Mouse (Mus musculus) yolk sac, embryonic 10.5 days (tissue): ENCODE measurements at regions not wholly inside any gene's neighbourhood (a gene's known extent, or its start where the extent isn't known, plus 50 kb on each side); places are given as distances from the start of the nearest gene placed in this dataset.

Source experiments
- DNase-seq: peaks from one replicate; pipeline ENCODE4 v3.0.0-alpha.2; 2017; ENCODE audit warnings: low spot score

DNA sequence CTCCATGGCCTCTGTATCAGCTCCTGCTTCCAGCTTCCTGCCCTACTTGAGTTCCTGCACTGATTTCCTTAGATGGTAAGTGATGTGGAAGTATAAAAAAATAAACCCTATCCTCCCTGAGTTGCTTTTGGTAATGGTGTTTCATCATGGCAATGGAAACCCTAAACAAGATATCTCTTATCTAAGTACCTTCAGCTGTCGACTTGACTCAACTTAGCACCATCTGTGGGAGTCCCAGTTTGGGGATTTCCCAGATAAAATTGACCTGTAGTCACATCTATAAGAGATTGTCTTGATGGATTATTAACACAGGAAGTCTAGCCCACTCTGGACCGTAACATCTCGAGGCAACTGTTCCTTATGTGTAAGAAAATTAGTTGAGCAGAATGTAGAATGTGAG lies 570.2 kb upstream of the Gm10306 start:
- no peak for DNase-seq

DNA sequence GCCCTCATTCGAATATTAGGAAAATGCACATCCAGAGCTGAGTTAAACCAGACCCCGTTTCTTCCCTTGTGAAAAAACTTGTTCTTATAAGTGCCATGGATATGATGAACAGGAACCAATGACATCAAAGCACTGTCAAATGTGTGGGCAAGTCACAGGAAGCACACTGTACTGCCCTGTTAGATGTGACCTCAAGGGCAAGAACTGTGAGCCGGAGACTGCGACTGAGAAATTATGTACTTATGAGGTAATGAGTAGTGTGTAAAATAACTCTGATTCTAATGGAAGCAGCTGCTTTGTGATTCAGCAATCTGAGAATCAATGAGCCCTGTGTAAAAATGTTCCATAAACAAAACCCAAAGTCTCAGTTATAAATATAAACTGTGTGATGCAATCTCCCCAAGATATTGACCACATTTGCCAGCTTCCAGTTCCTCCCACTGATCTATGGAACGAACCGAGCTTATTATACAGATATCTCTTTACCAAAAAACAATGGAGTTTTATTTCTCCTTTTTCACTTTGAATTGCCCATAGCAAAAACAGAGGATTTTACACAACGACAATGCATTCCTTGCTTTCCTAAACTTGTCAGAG lies 566.0 kb upstream of the Gm10306 start:
- DNase-seq, result no peak

DNA sequence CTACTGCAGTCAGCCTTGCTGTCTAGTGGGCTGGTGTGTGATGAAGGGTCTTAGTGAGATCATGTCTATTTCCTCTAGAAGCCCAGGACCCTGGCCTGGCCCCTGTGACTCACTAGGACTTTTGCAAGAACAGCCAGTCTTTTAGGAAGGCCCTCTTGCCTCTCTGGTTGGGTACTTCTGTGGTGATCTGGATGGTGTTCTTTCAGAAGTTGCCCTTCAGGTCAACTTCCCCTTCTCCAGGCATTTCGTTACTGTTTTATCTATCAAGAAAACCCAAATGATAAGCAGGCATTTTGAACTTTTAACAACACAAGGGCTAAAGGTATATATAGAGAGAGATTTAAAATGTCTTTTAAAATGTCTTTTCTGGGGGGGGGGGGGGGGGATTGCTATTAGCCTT lies 550.5 kb upstream of the Gm10306 start:
- no peak for DNase-seq

DNA sequence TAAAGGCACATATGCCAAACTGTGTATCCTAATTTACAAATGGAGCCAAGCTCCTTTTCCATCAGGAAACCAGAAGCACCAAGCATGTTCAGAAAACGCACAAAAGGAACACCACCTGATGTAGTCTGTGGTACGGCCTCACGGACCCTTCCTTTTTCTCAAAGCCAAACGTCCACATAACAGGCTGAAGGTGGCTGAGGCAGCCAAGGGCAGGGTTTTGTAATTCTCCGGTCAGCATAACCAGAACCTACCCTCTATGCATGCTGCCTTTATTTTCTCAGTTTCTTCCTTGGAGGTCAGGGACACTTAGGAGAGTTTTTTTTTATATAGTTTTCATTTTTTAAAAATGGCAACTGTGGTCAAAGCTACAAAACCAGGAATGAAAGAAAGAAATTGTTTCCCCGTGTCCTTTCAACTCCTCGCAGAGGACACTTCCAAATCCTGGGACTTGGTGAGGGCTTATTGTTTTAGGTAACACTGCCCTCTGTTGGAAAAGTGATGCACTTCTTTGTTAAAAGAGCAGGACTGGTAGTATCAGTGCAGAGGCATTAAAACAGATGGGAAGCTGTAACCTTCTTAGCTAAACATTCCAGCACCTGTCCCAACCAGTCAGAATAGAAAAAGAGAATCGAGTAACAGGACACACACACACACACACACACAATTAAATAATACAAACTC lies 549.1 kb upstream of the Gm10306 start:
- no peak for DNase-seq

DNA sequence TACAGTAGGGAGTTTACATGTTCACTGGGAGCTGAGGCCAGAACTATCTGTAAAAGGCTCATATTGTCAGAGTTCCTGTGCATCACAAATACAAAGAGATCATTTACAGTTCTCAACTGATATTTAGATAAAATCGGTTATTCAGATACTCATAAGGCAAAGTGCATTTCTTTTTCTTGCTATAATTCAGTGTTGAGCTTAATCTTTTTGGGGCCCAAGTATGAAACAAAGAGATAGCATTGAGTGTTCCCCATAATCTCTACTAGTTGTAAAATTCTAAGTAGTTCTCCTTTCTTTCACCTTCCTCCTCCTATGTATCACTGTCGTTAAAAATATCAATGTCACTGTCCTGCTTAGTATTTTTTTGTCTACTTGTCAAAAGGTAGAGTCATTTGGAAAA lies 540.6 kb upstream of the Gm10306 start:
- DNase-seq, result no peak

DNA sequence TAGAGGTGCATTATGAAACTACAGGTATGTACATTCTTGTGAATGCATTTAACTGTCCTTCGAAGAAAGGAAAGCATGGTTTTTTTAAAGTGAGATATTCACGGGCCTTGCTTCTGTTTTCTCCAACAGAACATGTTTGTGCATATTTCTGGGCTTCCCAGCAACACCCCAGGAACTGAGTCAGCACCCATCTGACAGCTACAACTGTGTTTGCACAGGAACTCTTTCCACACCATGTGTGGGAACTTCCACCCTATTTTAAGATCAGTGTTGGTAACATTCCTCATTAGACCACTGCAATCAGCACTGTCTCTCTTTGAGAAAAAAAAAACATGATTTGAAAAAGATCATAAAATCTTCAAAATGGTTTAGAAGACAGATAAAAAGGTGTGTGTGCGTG lies 538.6 kb upstream of the Gm10306 start:
- no peak for DNase-seq

DNA sequence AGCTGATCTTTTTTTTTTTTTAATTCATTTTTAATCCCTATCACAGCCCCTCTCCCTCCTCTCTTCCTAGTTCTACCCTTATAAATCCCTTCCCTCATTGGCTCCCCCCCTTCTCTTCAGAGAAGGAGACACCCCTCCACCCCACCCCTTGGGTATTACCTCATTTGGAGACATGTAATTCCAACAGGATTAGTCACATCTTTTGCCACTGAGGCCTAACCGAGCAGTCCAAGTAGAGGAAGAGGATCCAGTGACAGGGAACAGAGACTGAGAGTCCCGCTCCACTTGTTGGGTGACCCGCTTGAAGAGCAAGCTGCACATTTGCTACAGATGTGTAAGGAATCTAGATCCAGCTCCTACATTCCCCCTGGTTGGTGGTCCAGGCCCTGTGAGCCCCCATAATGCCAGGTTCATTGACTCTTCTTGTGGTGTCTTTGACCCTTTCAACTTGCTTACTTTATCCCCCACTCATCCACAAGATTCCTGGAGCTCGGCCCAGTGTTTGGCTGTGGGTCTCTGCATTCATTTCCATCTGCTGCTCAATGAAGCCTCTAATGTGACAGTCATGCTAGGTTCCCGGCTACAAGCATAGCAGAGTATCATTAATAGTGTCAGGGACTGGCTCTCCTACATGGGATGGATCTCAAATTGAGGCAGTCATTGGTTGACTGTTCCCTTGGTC lies 506.6 kb upstream of the Gm10306 start:
- no peak for DNase-seq

DNA sequence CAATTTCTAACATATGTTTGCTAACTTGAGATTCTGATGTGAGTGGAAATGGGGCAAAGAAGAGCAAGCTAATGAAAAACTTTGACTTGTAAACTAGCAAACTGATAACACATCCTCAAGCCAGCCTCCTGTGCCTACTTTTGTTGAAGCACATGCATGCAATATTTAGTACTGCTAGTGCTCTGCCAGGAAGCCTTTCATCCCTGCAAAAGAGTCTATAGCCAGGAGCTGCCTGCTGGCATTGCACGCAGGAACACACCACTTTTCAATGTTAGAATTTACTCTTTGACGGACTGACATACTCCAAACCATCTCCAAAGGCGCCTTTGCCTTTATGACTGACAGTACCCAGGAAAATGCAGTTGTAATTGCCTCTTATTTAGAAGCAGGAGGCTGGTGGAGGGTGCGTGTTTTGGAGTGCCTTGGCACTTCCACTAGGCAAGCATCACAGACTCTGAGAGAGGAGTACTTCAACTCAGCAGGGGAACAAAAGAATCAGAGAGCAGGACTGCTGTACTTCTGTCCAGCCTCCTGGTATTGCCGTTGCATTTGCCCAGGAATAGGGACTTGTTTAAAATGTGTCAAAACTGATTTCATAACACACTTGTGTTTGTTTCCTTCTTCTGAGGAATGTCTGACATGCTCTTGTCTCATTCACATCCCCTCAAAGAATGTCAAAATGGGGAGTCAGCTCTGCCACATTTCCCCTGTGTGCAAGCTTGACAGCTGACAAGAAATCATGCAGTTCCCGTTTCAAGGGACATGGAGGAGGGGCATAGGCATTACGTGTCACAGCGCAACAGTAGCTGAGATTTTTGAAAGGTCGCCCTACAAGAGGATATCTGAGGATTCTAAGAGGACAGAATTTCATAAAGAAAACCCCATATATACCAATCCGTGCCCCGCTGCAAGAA lies 503.8 kb upstream of the Gm10306 start:
- DNase-seq, result no peak

DNA sequence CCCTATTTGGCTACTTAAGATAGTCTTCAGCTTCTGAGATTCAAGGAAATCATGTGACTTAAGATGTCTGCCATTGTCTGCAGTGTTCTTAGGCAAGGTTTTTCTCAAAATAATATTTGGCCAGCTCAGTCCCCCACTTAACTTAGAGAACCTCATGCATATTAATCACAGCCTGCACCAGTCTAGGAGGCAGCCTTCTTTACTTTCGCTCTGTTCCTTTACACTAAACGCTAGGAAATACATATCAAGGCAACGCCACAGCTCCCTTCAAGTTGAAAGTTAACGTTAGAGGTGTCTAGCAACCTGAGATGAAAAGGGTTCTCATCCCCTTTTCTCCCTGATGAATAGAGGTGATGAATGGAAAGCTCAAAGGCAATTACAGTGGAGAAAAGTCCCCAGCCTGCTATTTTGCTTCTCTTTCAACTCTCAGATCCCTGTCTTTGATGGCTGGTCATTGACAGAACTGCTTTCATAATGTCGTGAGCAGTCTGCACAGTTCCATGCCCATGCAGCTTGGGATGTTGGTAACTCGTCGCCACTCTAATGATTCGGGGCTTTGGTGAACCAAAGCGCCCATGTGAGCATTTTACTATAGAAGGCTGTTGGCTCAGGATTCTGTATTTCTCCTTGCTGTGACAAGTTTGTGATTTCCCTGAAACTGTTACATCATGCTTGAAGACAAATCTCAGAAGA lies 483.0 kb upstream of the Gm10306 start:
- DNase-seq, result no peak

DNA sequence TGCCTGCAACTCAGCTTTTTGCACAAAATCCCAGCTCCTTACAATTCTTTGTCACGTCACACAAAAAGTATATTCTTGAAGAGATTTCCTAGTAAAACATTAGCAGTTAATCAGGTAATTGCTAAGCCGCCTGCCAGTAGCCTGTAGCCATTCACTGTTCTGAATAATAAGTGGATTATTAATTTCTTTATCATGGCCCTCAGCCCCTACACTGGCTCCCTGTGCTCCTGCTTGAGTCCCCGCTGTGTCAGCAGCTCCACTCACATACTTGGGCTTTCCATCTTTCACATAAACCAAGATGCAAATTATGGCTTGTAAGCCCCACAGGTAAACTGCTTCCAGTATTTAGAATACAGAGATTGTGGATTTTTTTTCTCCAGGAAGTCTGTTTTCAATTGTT lies 473.5 kb upstream of the Gm10306 start:
- DNase-seq, result no peak

DNA sequence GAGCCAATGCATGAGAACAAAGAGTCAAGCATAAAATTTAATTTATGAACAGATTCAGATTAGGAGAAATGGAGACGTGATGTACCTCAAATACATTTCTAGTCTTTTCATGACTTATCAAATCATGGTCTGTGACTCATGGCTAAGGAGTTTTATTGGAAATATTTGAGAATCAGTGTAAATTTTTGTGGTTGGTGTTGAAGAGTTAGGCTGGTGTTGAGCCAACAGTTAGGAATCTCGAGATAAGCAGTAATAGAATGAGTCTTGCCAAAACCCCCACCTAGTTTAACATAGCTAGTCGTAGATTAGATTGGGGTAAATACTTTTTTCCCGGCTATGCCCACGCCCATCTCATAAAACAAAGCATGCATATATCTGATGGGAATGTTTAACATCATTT lies 462.0 kb upstream of the Gm10306 start:
- DNase-seq, result no peak

DNA sequence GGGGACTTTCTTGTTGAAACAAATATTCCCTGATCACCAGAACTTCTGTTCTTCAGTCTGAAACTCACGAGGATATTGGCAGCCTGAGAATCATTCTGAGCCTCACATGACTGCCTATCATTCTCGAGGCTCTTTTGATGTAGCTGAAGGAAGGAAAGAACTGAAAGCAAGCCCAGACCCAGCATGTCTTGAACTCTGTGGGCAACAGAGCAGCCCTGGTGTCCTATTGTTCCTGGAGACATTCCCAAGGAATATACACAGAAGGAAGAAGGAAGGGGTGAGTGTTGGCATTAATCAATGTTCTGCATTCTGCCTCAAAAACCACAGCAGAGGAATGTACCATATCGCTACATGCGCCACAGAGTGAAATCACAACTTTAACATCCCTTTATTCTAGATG lies 449.4 kb upstream of the Gm10306 start:
- no peak for DNase-seq

DNA sequence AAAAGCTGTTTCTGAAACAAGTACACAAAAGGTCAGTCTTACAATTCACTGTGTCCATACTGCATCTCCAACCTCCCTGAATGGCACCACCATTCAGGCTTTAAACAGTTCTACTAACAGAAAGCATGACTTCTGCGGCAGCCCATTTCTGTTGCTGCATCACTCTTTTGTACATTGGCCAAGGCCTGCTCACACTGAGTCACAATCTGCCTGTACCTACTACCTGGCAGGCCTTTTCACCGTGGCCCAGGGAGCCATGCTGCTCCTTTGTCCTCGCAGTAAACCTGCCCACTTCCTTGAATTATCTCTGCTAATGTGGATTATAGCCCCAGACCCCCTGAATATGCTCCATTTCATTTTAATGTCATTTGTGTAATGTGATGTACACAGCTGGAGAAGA lies 439.5 kb upstream of the Gm10306 start:
- no peak for DNase-seq

DNA sequence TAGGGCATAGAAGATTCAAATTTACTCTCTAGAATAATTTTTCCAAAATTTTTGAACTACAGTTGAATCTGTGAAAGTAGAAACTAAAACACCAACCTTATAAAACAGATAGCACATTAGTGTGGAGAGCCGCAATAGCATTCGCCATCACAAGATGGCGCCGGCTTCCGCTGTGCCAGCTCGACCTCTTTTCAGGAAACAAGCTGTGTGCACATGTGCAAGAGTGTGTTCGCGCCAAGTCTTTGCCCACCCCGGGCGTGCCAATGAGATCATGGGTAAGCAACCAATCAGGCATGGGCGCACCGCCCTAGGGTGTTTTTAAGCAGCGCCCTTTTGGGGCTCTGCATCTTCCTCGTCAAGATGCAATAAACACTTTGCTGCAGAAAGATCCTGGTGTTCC lies 432.2 kb upstream of the Gm10306 start:
- no peak for DNase-seq

DNA sequence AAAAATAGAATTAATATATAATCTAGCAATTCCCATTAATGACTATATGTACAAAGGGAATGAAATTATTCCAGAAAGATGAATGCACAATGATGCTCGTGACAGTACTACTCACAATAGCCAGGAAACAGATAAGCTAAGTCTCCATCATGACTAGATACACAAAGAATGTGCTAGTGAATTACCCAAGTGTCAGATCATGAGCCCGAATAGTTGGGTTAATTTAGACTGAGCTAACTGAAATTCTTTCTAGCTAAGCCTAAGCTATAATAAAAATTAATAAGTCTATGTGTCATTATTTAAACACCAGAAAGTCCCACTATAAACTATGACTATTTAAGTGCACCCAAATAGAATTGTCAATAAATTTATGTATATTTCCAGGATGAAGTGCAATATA lies 418.4 kb upstream of the Gm10306 start:
- no peak for DNase-seq

DNA sequence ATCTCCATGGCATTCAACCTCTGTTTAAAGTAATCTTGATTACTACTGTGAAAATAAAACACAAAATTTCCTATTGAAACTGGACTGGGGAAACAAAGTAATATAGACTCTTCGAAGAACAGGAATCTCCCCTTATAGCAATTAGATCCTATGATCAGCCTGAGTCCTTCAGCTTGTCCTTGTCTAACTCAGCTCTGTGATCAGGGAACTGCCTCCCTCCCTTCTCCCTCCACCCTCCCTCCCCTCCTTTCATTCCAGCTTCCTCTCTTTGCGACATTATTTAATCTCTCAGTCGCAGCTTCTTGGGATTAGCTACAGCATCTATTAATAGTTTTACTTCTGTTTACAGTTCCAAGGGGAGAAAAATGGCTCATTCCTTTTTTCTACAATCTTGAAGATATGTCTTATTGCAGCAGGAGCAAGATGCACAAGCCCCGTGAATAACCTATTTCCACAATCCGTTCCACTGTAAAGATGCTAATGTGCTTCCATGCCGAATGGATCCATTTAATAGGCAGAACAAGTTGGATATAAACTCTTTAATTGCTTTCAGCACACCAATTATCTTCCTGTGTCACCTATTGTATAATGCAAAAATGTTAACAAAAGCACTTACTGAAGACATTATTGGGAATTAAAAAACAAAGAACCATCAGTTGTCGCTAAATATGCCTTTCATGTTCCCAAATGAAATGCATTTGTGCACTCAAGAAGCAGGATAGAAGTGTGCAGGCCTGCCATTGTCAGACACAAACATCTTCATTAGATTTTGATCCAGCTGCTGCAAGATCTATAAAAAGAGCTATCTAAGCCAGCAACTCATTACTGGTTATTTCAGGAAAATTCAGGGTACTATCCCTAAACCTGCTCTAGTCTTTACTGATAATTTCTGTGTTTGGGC lies 411.2 kb upstream of the Gm10306 start:
- DNase-seq, result no peak

DNA sequence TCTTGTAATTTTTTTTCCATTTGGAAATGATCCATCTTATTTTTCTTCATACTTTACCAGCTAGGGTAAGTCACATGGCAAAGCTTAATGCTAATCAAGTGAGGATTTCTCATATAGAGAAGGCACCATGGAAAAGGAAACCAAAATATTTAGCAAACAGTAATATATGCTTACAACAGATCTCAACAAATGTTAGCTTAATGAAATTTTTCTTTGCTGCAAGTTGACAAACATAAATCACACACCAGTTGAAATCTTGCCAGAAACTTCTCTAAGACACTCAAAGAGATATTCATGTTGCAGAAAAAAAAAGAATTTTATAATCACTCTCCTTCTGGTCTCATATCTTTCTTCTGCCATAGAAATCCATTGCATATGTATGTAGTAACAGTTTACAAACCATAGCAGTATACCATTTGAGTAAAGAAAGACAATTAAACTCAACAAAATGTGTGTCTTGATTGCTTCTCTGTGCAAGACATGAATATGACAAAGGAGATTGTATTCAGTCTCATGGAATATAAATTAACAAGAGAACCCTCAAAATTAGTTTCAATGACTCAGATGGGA lies 408.3 kb upstream of the Gm10306 start:
- DNase-seq, result no peak

DNA sequence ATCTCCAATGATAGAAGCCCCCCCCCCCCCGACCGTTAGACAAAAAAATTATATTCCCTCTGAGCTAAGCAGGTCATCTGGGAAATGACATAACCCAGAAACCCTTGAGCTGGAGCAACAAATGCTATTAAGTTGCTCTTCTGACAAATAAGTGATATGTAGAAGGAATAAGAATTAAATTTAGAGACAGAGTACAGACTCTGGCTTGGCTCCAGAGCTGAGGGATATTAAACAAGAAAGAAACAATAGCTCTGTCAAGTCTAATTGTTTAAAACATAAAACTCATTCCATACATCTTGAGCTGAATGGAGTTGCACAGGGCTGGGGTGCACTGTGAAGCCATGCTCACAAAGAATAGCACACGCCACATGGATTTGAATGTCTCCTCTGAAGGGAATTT lies 407.3 kb upstream of the Gm10306 start:
- DNase-seq, result no peak

DNA sequence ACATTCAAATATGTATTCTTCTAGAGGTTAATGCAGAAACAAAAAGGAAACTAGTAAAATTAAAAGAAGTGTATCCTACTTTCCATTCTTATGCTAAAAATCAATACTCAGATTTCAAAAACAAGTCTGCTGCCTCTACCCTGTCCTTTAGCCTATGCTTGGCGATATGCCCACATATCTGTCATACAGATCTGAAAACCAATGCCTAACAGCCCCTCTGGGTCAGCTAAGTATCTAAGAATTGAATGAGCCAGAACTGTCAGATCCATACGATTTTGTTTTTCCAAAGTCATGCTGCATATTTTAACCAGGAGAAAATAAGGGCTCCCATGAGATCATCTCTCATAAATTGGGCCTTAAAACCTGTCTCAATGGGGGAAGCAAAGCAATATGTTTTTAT lies 395.7 kb upstream of the Gm10306 start:
- no peak for DNase-seq

DNA sequence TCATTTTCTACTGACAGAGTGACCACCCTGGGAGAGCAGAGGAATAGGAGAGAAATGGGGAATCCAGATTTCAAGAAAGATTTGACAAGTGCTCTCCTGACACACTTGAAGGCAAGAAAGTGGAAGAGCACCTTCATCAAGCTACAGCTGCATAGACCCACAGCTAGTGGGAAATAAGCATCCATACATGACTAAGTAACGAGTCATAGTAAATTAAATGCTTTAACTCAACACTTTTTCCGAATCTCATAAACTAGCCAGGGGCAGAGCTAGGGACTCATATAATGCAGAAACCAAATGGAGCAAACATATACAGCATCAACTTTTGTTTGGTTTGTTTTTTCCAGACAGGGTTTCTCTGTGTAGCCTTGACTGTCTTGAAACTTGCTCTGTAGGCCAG lies 383.2 kb upstream of the Gm10306 start:
- DNase-seq, result no peak

DNA sequence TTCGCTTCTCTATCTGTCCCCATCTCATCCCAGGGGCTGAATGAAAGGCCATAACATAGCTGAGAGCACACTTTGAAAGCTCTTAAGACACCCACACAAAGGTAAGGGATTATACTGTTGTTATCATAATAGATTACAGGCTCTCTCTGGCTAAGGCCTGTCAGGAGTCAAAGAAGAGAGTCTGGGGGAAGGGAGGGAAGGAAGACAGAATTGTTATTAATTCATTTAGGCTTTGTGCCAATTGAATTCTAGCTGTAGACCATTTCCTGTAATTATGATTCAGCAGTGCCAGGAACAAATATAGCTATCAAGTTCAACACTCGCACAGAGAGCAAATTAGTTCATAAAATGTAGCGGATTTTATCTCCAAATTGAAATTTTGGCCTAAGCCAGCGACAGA lies 369.3 kb upstream of the Gm10306 start:
- no peak for DNase-seq
